Mouse (Mus musculus): Measurements from ENCODE around the gene 1810043G02Rik.
"Not testable (repeated sequence)": the region's sequence is repeated elsewhere in the genome, so short reads cannot be mapped to it uniquely, and the experiment has no call there.

DNA sequence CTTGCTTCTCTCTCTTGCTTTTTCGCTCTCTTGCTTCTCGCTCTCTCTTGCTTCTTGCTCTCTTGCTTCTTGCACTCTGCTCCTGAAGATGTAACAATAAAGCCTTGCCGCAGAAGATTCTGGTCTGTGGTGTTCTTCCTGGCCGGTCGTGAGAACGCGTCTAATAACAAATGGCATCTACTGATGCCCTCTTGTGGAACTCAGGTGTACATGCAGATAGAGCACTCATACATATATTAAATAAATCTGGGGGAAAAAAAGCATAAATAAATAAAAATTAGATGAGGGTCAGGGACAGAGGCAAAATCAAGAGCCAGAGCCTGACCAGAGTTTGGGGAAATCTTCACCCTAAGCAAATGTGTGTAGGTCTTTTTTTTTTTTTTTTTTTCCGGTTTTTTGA, 47.1 kb downstream of the 1810043G02Rik start:
- TF ChIP-seq CTCF (IDR thresholded peaks at IDR 0.05; ENCODE audit: low read depth, low read length); POLR2A (IDR thresholded peaks at IDR 0.05; ENCODE audit: borderline replicate concordance, low read depth, low read length): not testable (repeated sequence)

Measured in bone marrow macrophage, adult 2 months (primary cell).